Mouse (Mus musculus): Measurements from ENCODE around the gene Ddx4.

GRCm38 (mm10) chr13:112642897-112643296 is 9.4 kb downstream of the Ddx4 start:
- TF ChIP-seq CTCF (IDR thresholded peaks at IDR 0.05; ENCODE audit: low read depth, low read length) (no peak), POLR2A (IDR thresholded peaks at IDR 0.05; ENCODE audit: borderline replicate concordance, low read depth, low read length) (no peak)

Data from bone marrow macrophage, adult 2 months (primary cell).